Comparison of ENCODE assay signal across 8 mouse cellular contexts in the genomic region with DNA sequence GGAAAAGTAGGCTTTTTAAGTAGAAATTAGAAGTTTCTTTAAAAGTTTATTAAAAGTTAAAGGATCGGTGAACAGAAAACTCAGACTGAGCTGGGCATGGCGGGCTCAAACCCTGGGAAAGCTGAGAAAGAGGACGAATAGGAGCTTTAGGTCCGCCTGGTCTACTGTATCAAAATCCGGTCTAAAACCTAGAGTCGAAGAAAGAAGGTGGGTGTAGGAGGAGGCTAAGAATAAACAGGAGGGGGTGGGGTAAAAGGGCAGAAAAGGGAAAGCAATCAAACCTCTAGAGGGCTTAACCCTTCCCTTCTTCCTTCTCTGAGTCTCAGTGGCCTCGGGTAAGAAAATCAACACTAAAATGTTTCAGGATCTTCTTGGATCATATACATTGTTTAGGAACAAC.
DNase-seq lines count a peak whose midpoint lies in the region; ATAC-seq lines count a peak whose summit lies in the region.

No protein-coding gene starts in this region.

- H3K9me3 ChIP-seq in lung, embryonic 15.5 days, result no peaks in the 10 kb centered on the region
- H3K9me3 ChIP-seq in intestine, embryonic 15.5 days, result no peaks in the 10 kb centered on the region
- no peaks in the 10 kb centered on the region for H3K9me3 ChIP-seq in neural tube, embryonic 15.5 days (replicated peaks)

- H3K27me3 ChIP-seq in lung, embryonic 15.5 days, result no peaks in the 10 kb centered on the region
- no peaks in the 10 kb centered on the region for H3K27me3 ChIP-seq in intestine, embryonic 15.5 days (replicated peaks)
- no peaks in the 10 kb centered on the region for H3K27me3 ChIP-seq in neural tube, embryonic 15.5 days (replicated peaks)

- H3K9ac ChIP-seq in lung, embryonic 15.5 days, result peak overlapping the region; percentile 41; the same call in 1 of the 2 replicates
- H3K9ac ChIP-seq in intestine, embryonic 15.5 days, result no peak overlapping the region
- H3K9ac ChIP-seq in neural tube, embryonic 15.5 days (replicated peaks), result no peak overlapping the region

- H3K27ac ChIP-seq in lung, embryonic 15.5 days, result peak overlapping the region; percentile 57
- no peak overlapping the region for H3K27ac ChIP-seq in intestine, embryonic 15.5 days
- H3K27ac ChIP-seq in neural tube, embryonic 15.5 days (replicated peaks), result no peak overlapping the region

- no peaks in the 10 kb centered on the region for H3K36me3 ChIP-seq in lung, embryonic 15.5 days
- H3K36me3 ChIP-seq in intestine, embryonic 15.5 days, result no peaks in the 10 kb centered on the region
- H3K36me3 ChIP-seq in neural tube, embryonic 15.5 days, result no peaks in the 10 kb centered on the region

- no peak for ATAC-seq in lung, embryonic 15.5 days (ENCODE audit: borderline replicate concordance, extremely low read depth, low FRiP score, low TSS enrichment)
- peak; percentile 13; the same call in 1 of the 2 replicates for ATAC-seq in common myeloid progenitor, adult 5-6 weeks (replicated peaks; ENCODE audit: low read depth, poor library complexity, severe bottlenecking)
- ATAC-seq in intestine, embryonic 15.5 days, result peak; percentile 8; the same call in 1 of the 2 replicates
- no peak for ATAC-seq in neural tube, embryonic 15.5 days (ENCODE audit: low FRiP score)

- peak overlapping the region; percentile 52 for H3K4me3 ChIP-seq in lung, embryonic 15.5 days
- H3K4me3 ChIP-seq in intestine, embryonic 15.5 days (replicated peaks), result peak overlapping the region; percentile 40
- no peak overlapping the region for H3K4me3 ChIP-seq in neural tube, embryonic 15.5 days (replicated peaks)

- 3% methylated on average over 7 of the region's 7 CpGs for WGBS in lung, embryonic 15.5 days
- WGBS in intestine, embryonic 15.5 days, result 3% methylated on average over 7 of the region's 7 CpGs
- WGBS in neural tube, embryonic 15.5 days, result 4% methylated on average over 7 of the region's 7 CpGs

- no peak for DNase-seq in lung, postnatal 14 days
- DNase-seq in frontal cortex, adult 2 months (ENCODE audit: extremely low spot score in 1 of 2, low spot score in 1 of 2), result no peak
- no peak for DNase-seq in adrenal gland, postnatal 14 days
- DNase-seq in testis, postnatal 14 days (ENCODE audit: low spot score), result no peak

- H3K4me1 ChIP-seq in lung, embryonic 15.5 days, result peaks cover 25% of the 10 kb centered on the region
- H3K4me1 ChIP-seq in intestine, embryonic 15.5 days (replicated peaks), result peaks cover 6% of the 10 kb centered on the region; the same call in 1 of the 2 replicates
- H3K4me1 ChIP-seq in neural tube, embryonic 15.5 days, result peaks cover 28% of the 10 kb centered on the region

- peak overlapping the region; percentile 65 for H3K4me2 ChIP-seq in lung, embryonic 15.5 days
- H3K4me2 ChIP-seq in intestine, embryonic 15.5 days (replicated peaks), result peak overlapping the region; percentile 64
- peak overlapping the region; percentile 68 for H3K4me2 ChIP-seq in neural tube, embryonic 15.5 days

Comparison
In these comparisons a context has a peak if more than half of its experiments do, and no peak if none do; other contexts are left out.
1. ATAC-seq: peak in common myeloid progenitor, adult 5-6 weeks (single experiment) and intestine, embryonic 15.5 days (single experiment); none in lung, embryonic 15.5 days (single experiment) and neural tube, embryonic 15.5 days (single experiment).
2. Peak in every context shown above with its lines, with median percentiles within 50 percentile points of each other: H3K4me2 ChIP-seq.